8 mouse cellular contexts compared by ENCODE assay signal in genomic region chr2:20519447-20520098, GRCm38 (mm10).
DNase-seq lines count a peak whose midpoint lies in the region; ATAC-seq and TF ChIP-seq lines count a peak whose summit lies in the region.

No protein-coding gene starts in this region.

- H3K9ac ChIP-seq in intestine, postnatal 0 days (ENCODE audit: low read depth, low read length), result peak overlapping the region; percentile 50

- no peak for TF ChIP-seq CTCF in cortical plate, adult 2 months (IDR thresholded peaks at IDR 0.05; ENCODE audit: extremely low read depth, insufficient read depth, low read length)
- peak; percentile 68 for TF ChIP-seq CTCF in intestine, postnatal 0 days (IDR thresholded peaks at IDR 0.05; ENCODE audit: low read depth)

- peak; percentile 59 to 69 for DNase-seq in gastrocnemius, postnatal 4 days (ENCODE audit: low spot score in 2 of 2)
- DNase-seq in lung, adult 18-20 months, result peak; percentile 88 to 92
- DNase-seq in ovary, postnatal 14 days (ENCODE audit: low spot score), result peak; percentile 41
- DNase-seq in spleen, postnatal 10 days (ENCODE audit: low spot score in 2 of 2), result no peak

- TF ChIP-seq POLR2A in cortical plate, adult 2 months (IDR thresholded peaks at IDR 0.05; ENCODE audit: extremely low read depth, insufficient read depth, low read length), result no peak

- H3K4me2 ChIP-seq in intestine, postnatal 0 days (replicated peaks; ENCODE audit: low read depth), result peak overlapping the region; percentile 79

- H3K27me3 ChIP-seq in erythroblast, embryonic 14.5 days (ENCODE audit: control insufficient read depth), result peaks cover 25% of the 10 kb centered on the region
- no peaks in the 10 kb centered on the region for H3K27me3 ChIP-seq in intestine, postnatal 0 days (replicated peaks; ENCODE audit: control insufficient read depth, insufficient read depth, low read length)

- no peaks in the 10 kb centered on the region for H3K9me3 ChIP-seq in erythroblast, embryonic 14.5 days (ENCODE audit: control insufficient read depth, low read length)
- H3K9me3 ChIP-seq in intestine, postnatal 0 days (ENCODE audit: control insufficient read depth), result no peaks in the 10 kb centered on the region

- peak overlapping the region; percentile 30 for H3K4me3 ChIP-seq in erythroblast, embryonic 14.5 days (replicated peaks)
- peak overlapping the region; percentile 35 for H3K4me3 ChIP-seq in cortical plate, adult 2 months (ENCODE audit: insufficient read depth, low read length)
- peak overlapping the region; percentile 57 for H3K4me3 ChIP-seq in intestine, postnatal 0 days (ENCODE audit: low read depth, low read length)

- WGBS in intestine, postnatal 0 days, result under 1% methylated on average over 39 of the region's 39 CpGs

- no peaks in the 10 kb centered on the region for H3K36me3 ChIP-seq in erythroblast, embryonic 14.5 days (ENCODE audit: control insufficient read depth)
- no peaks in the 10 kb centered on the region for H3K36me3 ChIP-seq in intestine, postnatal 0 days (ENCODE audit: control insufficient read depth, insufficient read depth)

- H3K4me1 ChIP-seq in erythroblast, embryonic 14.5 days (ENCODE audit: control insufficient read depth), result no peaks in the 10 kb centered on the region
- peaks cover 6% of the 10 kb centered on the region; the same call in 1 of the 2 replicates for H3K4me1 ChIP-seq in cortical plate, adult 2 months (ENCODE audit: control insufficient read depth, insufficient read depth, low read length)
- H3K4me1 ChIP-seq in intestine, postnatal 0 days (replicated peaks; ENCODE audit: control insufficient read depth, insufficient read depth, low read length), result peaks cover 2% of the 10 kb centered on the region; the same call in 1 of the 2 replicates

- ATAC-seq in erythroblast, adult 5-6 weeks (replicated peaks; ENCODE audit: low FRiP score, poor library complexity, severe bottlenecking), result no peak
- ATAC-seq in intestine, postnatal 0 days, result peak; percentile 84

- no peak overlapping the region for H3K27ac ChIP-seq in cortical plate, adult 2 months (ENCODE audit: insufficient read depth, low read length)
- peak overlapping the region; percentile 83 for H3K27ac ChIP-seq in intestine, postnatal 0 days (ENCODE audit: low read depth, low read length)

Comparison
In these comparisons a context has a peak if more than half of its experiments do, and no peak if none do; other contexts are left out.
1. DNase-seq: peak in gastrocnemius, postnatal 4 days (2 of 2), lung, adult 18-20 months (2 of 2) and ovary, postnatal 14 days (single experiment); none in spleen, postnatal 10 days (0 of 2).
2. Peak in every context shown above with its lines, with median percentiles within 50 percentile points of each other: H3K4me3 ChIP-seq.